Mouse (Mus musculus) CH12.LX (cell line): ENCODE data around the gene Iqcj.

Experiments
- CTCF ChIP-seq, 2 experiments: IDR thresholded peaks in 1 of 2; conservative IDR thresholded peaks in 1 of 2; 2 replicates each; pipeline ENCODE4 v1.5.1; 2011 to 2012; ENCODE audit warnings: low read depth in 2 of 2, low read length in 2 of 2, improper control_type of control experiment in 1 of 2, inconsistent platforms in 1 of 2, mild to moderate bottlenecking in 1 of 2, moderate library complexity in 1 of 2
- ZKSCAN1 ChIP-seq: IDR thresholded peaks from 2 replicates; pipeline ENCODE4 v1.6.1; 2012; ENCODE audit warnings: low read depth, inconsistent platforms, low read length, improper control_type of control experiment, borderline replicate concordance

DNA sequence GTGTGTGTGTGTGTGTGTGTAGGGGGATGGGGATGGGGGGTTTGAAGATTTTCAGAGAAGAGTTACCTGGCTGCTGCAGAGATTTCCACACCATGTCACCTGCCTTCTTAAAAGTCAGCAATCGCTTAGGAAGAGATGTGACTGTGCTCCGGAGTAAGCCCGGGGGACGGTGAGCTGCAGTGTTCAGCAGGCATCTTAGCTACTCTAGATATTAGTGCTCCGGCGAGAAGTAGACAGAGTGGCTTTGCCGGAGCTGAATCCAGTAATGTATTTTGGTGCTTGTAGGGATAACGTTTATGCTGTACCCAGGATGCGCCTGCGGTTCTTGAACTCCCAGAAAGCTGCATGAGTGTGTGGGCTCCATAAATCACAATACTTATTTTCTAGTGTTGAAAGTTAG lies 748 bp downstream of the Iqcj start:
- no peak for TF ChIP-seq CTCF (conservative IDR thresholded peaks at IDR 0.05 in 1 of 2, IDR thresholded peaks at IDR 0.05 in 1 of 2; ENCODE audit: low read depth in 2 of 2, low read length in 2 of 2)
- no peak for TF ChIP-seq ZKSCAN1
